Mouse (Mus musculus): ENCODE measurements around the gene Herpud1.

The Herpud1 gene

DNA sequence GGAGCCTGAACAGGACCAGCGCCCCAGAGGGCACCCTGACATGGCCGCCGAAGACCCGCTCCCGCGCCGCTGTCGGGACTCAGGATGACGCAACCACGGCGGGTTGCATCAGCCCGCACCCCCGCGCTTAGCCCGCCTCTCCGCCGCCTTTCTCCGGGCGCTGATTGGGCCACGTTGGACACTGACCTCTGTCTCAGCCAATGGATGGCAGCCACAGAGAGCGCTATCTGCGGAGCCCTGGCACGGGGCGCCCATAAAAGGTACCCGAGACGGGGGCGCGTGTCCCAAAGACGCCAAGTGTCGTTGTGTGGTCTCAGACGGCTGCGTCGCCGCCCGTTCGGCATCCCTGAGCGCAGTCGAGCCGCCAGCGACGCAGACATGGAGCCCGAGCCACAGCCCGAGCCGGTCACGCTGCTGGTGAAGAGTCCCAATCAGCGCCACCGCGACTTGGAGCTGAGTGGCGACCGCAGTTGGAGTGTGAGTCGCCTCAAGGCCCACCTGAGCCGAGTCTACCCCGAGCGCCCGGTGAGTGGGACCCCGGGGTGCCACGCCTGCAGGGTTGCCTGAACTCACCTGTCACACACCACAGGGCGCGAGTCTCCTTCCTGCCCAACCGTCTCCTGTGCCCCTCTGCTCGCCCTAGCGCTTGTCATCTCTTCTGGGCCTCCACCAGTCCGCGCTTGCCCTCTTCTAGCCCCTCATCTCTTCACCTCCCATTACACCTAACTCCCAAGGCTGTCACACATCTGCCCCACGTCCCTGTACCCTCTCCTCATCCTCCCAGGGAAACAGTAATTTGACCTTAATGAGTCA lies at the start of gene Herpud1:
TSS of gene Herpud1 (plus strand) at position 225 of the 813 bp plus-strand sequence.
- in situ Hi-C loops (cut with MboI; ENCODE audit: unreplicated experiment in 2 of 2), result no loop called here

DNA sequence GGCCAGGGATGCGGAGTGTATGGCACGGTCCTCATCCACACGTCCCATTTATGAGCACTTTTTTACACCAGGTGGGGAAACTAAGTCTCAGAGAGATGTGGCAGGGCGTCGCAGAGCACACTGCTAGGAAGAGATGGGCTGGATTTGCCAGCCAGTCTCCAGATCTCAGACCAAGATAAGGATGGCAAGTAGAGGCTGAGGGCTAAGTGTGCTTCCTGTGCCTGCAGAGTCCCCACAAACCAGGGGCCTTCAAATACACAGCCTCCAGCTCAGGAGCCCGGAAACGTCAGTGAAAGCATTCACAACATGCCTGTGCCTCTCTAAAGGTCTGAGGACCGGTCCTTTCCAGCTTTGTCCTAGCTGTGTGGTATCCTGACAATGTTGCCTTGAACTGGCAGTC lies 48.7 kb upstream of the Herpud1 start:
- in situ Hi-C loops (cut with MboI; ENCODE audit: unreplicated experiment in 2 of 2), result loop anchor here in 1 of 2 experiments (10.0 kb wide), 1 partner anchor 357 kb away; the partner anchor contains the start of gene Pllp

DNA sequence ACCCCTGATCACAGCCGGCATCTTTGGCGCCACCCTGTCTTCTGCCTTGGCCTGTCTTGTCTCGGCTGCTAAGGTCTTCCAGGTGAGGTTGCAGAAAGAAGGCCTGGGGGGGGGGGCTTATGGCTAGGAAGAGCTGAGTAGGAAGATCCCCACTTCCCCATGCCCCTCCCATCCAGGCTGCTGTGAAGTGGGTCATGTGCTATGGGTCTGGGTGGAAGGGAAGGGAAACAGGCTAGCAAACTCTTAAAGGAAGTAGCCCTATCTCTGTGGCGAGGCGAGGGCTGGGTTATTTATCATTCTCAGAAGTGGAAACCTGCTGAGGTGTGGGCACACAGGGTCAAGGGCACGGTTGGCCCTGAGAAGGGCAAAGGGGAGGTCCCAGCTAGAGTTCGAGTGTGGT lies 45.4 kb upstream of the Herpud1 start:
- in situ Hi-C loops (cut with MboI; ENCODE audit: unreplicated experiment in 2 of 2), result no loop called here

DNA sequence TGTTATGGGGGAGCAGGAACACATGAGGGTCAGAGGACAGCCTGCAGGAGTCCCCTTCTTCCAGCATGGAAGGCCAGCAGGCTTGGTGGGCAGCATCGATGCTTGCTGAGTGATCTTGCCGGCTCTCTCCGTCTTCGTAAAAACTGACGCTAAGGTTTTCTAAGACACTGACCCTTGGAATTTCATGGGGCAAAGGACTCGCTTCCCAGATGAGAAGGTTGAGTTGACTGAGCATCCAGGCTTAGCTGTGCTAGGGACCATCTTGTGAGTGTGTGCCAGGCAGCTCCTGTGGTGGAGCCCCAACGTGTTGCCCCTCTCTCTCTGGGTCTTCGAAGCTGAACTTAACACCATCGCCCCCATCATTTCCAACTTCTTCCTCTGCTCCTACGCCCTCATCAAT lies 43.5 kb upstream of the Herpud1 start:
- in situ Hi-C loops (cut with MboI; ENCODE audit: unreplicated experiment in 2 of 2), result no loop called here

DNA sequence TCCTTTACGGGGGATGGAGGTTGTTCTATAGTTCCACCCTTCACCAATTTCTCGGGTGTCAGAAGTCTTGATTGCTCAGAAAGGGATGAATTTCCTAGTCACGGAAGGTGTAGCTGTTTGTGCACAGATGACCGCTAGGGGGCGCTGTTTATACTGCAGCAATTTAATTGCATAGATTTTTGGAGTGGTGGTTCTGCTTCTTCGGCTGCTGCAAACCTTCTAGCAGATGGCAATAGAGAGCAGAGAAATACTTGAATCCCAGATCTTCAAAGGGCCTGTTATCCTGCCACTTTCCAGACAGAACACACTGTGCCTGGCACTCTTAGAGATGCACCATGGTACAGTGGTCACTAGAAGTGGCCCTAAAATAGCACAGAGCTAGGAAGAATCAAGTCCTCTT lies 42.9 kb upstream of the Herpud1 start:
- in situ Hi-C loops (cut with MboI; ENCODE audit: unreplicated experiment in 2 of 2), result no loop called here

DNA sequence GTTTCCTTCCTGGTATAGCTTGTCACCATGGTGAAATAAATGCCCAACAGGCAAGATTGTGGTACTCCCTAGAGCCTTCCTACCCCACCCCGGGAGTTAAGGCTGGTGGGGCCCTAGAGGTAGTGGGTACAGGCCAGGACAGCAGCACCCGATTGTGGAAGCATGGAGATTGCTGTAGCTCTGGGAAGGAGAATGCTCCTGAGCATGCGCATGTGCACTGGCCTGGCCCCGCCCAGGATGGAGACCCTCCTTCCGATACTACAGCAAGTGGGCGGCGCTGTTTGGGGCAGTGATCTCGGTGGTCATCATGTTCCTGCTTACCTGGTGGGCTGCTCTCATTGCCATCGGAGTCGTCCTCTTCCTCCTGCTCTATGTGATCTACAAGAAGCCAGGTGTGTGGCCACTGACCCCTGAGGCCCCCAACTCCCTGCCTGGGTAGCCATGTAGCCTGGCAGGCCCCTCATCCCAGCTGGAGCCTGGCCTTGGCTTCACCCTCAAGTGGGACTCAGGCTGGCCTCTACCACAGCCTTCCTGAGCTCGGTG lies 42.4 kb upstream of the Herpud1 start:
- in situ Hi-C loops (cut with MboI; ENCODE audit: unreplicated experiment in 2 of 2), result no loop called here

DNA sequence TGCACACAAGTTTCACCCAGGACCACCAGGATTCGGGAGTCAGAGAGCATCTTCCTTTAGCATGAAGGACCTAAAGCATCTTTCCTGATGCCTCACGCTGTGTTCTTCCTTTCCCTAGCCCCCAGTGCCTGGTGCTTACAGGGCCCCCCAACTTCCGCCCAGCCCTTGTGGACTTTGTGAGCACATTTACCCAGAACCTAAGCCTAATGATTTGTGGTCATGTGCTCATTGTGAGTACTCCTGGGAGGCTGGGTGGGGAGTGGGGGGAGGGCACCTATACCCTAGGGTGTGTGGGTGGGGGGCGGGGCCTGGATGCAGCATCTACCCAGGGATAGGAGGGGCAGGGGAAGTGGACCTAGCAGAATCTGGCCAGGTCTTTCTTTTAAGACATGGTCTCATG lies 40.6 kb upstream of the Herpud1 start:
- in situ Hi-C loops (cut with MboI; ENCODE audit: unreplicated experiment in 2 of 2), result loop anchor here (5.0 kb wide), 1 partner anchor 37 kb away; no protein-coding TSS in a partner anchor

DNA sequence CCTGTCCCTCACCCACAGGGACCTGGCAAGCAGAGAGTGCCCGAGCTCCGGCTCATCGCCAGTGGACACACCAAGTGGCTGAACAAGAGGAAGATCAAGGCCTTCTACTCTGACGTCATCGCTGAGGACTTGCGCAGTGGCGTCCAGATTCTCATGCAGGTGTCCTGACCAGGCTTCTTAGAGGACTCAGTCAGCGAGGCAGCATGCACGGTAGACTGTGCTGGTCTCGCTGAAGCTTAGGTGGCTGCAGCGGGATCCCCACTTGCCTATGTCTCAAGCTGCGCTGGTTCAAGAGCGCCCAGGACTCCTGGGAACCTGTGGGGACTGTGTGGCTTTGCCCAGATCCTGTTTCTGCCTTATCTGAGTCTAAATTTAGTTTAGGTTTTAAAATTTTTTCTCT lies 40.0 kb upstream of the Herpud1 start:
- in situ Hi-C loops (cut with MboI; ENCODE audit: unreplicated experiment in 2 of 2), result loop anchor here (5.0 kb wide), 1 partner anchor 36 kb away; no protein-coding TSS in a partner anchor

DNA sequence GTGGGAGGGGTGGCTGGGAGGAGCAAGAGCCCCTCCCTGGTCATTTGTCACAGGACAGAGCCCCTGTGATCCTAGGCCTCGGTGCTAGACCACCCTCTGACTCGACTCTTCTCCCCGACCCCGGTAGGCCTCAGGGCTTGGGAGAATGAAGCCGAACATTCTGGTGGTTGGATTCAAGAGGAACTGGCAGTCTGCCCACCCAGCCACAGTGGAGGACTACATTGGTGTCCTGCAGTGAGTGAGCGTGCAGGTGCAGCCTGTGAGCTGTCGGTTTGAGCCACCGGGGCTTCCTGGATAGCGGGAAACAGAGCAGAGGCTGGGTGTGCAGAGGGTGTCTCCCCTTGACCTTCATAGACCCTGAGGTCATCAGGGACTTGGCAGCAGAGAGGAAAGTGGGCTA lies 37.8 kb upstream of the Herpud1 start:
- in situ Hi-C loops (cut with MboI; ENCODE audit: unreplicated experiment in 2 of 2), result loop anchor here (5.0 kb wide), 1 partner anchor 34 kb away; no protein-coding TSS in a partner anchor

DNA sequence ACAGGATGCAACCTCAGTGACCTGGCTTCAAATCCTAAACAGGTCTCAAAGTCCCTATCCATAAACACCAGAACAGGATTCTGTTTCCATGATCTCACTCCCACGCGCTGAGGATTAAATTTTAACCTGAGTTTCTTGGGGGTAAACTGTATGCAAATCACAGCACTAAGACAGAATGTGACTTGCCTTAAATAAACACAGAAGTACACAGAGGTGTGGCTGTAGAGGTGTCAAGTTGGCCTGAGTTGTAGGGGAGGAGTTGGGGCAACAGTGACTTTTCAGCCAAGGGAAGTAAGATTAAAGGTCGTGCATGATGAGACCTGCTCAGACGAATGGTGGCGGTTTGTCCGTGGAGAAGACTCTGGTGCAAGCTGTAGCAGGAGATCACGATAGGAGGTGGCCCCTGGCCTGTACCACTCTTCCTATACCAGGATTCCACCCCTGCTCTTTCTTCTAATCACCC lies 32.1 kb upstream of the Herpud1 start:
- in situ Hi-C loops (cut with MboI; ENCODE audit: unreplicated experiment in 2 of 2), result loop anchor here in 1 of 2 experiments (10.0 kb wide), 1 partner anchor 691 kb away; no protein-coding TSS in a partner anchor

DNA sequence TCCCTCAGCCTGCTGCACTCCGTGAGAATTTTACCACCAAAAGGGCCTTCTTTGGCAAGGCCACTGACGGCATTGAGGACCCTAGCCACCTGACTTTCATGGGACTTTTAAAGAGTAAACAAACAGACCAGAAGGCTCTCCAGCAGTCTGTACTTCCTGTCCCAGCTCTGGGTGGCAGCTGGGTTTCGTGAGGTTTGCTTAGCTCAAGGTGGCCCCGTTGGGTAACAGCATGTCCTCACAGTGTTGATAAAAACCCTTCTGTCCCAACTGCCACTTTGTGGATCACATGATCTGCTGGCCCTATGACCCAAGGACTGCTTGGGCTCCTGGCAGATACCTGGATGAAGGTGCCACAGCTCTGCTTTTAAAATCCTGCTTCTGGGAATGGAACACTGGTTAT lies 31.7 kb upstream of the Herpud1 start:
- in situ Hi-C loops (cut with MboI; ENCODE audit: unreplicated experiment in 2 of 2), result loop anchor here in 1 of 2 experiments (10.0 kb wide), 1 partner anchor 690 kb away; no protein-coding TSS in a partner anchor

DNA sequence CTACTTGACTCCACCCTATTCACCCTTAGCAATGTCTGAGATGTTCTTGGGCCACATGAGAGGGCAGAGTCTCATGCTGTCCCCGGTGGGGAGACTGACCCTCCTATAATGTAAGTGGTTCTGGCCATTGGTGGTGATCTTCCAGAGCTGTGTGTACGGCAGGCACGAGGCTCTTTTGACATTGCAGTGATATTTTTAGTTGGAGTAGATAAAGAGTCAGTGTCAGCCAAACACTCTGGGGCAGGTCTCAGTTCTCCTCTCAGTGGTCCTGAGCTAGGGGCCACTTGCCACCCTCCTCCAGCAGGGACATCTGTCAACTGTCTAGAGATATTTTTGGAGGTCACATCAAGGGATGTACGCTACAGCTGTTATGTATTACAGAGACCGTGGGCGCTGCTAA lies 29.0 kb upstream of the Herpud1 start:
- in situ Hi-C loops (cut with MboI; ENCODE audit: unreplicated experiment in 2 of 2), result loop anchor here in 1 of 2 experiments (10.0 kb wide), 1 partner anchor 688 kb away; no protein-coding TSS in a partner anchor

DNA sequence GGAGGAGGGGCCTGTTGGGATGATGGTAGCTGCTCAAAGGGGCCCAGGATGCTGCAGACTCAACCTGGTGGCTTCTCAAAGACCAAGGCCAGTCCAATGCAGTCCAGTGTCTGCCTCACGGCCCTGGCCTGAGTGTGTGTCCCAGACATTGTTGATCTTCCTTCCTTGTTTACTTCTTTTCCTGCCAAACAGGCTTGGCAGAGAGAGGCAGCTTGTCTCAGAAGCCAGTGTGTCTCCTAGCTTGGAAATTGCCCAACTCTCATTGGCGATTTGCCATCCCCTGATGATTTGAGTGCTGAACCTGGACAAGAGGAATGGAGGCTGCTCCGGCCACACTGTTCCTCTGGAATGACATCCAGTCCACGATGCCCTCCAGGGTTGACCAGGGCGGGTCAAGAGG lies 27.7 kb upstream of the Herpud1 start:
- in situ Hi-C loops (cut with MboI; ENCODE audit: unreplicated experiment in 2 of 2), result loop anchor here in 1 of 2 experiments (10.0 kb wide), 1 partner anchor 686 kb away; no protein-coding TSS in a partner anchor

DNA sequence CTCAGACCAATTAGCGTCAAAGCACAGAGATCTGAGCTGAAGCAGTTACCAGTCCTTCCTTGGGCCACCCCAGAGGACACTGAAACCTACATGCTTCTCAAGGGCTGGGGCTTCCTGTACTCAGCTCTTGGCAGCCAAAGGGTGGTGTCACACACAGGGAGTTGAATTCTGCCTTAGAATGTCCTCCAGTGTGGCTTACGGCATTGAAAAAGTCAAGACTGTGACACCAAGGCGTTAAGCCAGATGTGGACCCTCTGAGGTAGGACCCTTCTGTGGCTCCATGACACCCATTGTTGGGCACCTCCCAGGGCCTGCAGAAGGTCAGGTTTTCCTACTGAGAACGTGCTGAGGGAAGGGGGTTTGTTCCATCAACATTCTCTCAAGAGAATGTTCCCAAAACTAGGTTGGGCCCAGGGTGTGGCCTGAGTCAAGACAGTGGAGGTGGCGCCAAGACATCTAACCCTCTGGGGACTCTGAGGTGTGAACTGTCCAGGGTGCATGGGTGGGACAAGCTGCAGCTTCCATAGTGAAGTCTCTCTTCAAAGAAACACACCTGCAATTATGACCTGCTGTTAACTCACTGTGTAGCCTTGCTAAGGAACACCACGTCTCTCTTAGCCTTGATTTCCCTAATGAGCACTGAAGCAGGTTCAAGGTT lies 24.3 kb upstream of the Herpud1 start:
- in situ Hi-C loops (cut with MboI; ENCODE audit: unreplicated experiment in 2 of 2), result no loop called here

DNA sequence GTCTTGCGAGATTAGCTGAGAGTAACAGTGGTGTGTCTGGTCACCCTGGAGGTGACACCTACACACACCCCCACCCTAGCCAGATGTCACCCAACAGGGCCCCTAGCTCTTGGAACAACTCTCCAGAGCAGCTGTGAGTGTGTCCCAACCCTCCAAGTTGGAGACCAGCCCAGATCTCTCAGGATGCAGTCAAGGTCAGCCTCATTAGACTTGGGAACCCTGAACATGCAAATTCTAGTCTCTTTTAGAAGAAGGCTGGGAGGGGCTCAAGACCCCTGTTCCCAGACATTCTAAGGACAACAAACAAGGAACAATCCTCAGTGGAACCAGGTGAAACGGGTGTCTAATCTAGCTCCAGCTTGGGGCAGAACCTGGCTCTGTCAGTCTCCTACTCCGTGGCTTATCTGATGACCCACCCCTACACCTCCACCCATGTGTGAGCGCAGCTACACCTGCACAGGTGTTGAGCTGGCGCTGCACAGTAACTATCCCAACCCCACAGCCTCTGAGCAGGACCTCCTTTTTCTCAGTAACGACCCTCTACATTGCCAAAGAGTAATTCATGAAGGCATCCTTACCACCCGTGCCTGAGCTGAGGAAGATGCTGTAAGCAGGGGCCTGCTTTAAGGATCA lies 23.5 kb upstream of the Herpud1 start:
- in situ Hi-C loops (cut with MboI; ENCODE audit: unreplicated experiment in 2 of 2), result no loop called here

DNA sequence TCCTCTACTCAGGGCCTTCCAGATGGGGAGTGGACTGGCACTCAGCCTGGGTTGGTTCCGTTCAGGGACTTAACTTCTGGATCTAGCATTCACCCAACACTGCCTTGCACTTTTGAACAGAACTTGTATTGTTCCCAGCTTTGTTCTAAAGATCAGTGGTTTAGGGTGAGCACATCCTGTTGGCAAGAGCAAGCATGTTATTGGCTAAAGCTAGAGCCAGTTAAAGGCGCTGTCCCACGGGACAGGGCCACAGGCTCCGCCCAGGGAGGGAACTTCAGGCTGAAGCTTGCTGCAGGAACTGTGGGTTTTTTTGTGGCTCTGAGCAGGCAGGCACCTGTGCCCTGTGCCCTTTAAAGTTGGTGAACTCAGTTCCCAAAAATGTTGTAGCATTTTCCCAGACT lies 22.9 kb upstream of the Herpud1 start:
- in situ Hi-C loops (cut with MboI; ENCODE audit: unreplicated experiment in 2 of 2), result no loop called here

DNA sequence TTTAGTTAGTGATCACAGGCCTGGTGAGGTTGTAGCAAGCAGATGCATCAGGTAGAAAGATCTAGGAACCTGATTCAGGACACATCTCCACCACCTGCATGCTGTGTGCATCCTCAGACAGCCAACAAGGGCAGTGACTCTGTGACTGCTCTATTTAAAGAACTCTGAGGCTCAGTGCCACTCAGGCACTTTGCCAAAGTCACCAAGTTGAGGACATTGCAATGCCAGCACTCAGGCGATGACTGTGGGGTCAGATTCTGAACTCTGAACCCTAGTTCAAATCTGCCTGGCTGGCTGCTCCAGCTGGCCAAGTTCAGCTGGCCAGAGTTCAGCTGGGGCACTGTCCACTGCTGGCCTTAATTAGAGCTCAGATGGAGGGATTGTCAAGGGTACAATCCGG lies 22.3 kb upstream of the Herpud1 start:
- in situ Hi-C loops (cut with MboI; ENCODE audit: unreplicated experiment in 2 of 2), result no loop called here

DNA sequence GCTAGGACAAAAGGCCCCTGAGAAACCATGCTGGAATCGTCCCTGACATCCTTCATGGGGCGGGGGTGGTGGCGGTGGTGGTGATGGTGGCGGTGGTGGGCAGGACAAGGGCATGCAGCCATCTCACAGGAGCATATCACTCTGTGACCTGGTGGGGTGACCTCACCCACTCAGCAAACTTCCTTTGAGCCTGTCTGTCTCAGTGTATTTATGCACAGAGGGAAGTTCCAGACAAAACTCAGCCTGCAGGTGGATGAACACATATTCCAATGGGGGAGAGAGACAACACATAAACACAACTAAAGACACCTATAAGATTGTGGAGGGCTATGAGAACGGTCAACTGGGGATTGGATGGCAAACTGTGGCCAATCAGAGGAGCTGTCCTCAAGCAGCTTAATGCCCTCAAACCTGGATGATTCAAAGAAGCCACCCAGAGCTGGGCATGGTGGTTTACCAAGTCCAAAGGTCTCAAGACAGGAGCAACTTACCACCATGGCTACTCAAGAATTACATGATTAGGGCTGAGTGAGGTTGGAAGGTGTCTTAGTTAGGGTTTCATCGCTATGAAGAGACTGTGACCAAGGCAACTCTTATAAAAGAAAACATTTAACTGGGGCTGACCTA lies 21.4 kb upstream of the Herpud1 start:
- in situ Hi-C loops (cut with MboI; ENCODE audit: unreplicated experiment in 2 of 2), result no loop called here

DNA sequence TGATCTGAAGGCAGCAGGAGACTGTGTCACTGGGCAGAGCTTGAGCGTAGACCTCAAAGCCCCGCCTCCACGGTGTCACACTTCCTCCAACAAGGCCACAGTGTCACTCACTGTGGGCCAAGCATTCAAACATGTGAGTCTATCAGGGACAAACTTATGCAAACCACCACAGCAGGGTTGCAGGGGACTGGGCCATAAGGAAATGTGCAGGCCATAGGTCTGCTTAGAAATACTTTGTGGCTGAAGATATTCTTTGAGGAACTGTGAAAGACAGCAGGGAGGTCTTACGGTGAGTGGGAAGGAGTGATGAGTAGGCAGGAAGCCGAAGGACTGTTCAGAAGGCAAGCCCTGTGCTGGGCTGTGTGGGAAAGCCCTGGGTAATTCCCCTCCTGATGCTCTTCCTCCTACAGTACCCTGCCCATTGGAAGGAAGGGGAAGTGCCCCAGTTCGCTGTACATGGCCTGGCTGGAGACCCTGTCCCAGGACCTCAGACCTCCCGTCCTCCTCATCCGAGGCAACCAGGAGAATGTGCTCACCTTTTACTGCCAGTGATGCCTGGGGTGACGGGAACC lies 20.7 kb upstream of the Herpud1 start:
- in situ Hi-C loops (cut with MboI; ENCODE audit: unreplicated experiment in 2 of 2), result no loop called here

DNA sequence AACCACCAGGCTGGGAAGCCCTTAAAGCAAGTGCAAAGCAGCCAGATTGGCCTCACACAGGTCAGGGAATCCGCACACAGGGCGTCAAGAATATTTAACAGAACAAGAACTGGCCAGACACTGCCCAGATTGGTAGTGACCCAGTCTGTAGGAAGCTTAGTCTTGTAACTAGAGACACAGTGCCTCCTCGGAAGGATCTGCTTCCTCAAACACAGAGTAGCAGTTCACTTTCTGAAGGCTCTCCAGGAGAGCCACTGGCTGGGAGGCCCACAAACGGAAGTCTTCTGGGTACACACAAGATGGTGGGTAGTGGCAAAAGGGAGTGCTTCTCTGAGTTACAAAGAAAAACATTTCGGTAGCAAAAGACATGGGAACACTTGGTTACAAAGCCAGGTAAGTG lies 15.4 kb upstream of the Herpud1 start:
- in situ Hi-C loops (cut with MboI; ENCODE audit: unreplicated experiment in 2 of 2), result no loop called here

Measured in v-Abl transformed pro-B cells (cell line).